Comparison of ENCODE assay signal across 14 mouse cellular contexts in genomic region chrX:166504421-166504820, GRCm38 (mm10).
"Had no signal": no experiment of that assay in that cellular context is flagged by ENCODE, and none has a peak within 500 bp of the region (broad histone marks: within the 10 kb centered on the region; RNA-seq: fewer than 3 reads in every experiment).

No protein-coding gene starts in this region.

- H3K4me1 ChIP-seq: neural tube, embryonic 12.5 days had no signal

- H3K27me3 ChIP-seq: neural tube, embryonic 12.5 days had no signal

- H3K9ac ChIP-seq: limb, embryonic 13.5 days; liver, embryonic 14.5 days; lung, embryonic 14.5 days; midbrain, embryonic 13.5 days; neural tube, embryonic 12.5 days had no signal

- H3K4me3 ChIP-seq: limb, embryonic 13.5 days; midbrain, embryonic 13.5 days; neural tube, embryonic 12.5 days had no signal

- ATAC-seq: midbrain, embryonic 13.5 days had no signal

- H3K36me3 ChIP-seq: neural tube, embryonic 12.5 days had no signal

- H3K27ac ChIP-seq: kidney, postnatal 0 days; limb, embryonic 13.5 days; liver, embryonic 14.5 days; macrophage; midbrain, embryonic 13.5 days; neural tube, embryonic 12.5 days; stomach, postnatal 0 days had no signal

- H3K9me3 ChIP-seq: limb, embryonic 13.5 days; midbrain, embryonic 13.5 days; neural tube, embryonic 12.5 days had no signal

- H3K4me2 ChIP-seq: limb, embryonic 13.5 days; lung, embryonic 14.5 days; midbrain, embryonic 13.5 days; neural tube, embryonic 12.5 days had no signal

- DNase-seq: kidney, adult 8-10 months; kidney, postnatal 36 days; layer of hippocampus, adult 9-11 months; layer of hippocampus, postnatal 36 days; left cerebral cortex, postnatal 4 days; lung, embryonic 14.5 days; thymus, postnatal 4 days had no signal
